35 mouse cellular contexts compared by ENCODE assay signal in genomic region chr5:140196446-140196845, GRCm38 (mm10).
"Had no signal": no experiment of that assay in that cellular context is flagged by ENCODE, and none has a peak within 500 bp of the region (broad histone marks: within the 10 kb centered on the region; RNA-seq: fewer than 3 reads in every experiment).

No protein-coding gene starts in this region.

- H3K36me3 ChIP-seq: heart, embryonic 15.5 days; hindbrain, embryonic 13.5 days; hindbrain, embryonic 15.5 days; intestine, embryonic 15.5 days had no signal

- ATAC-seq: hindbrain, embryonic 16.5 days; hindbrain, postnatal 0 days; inflammation-experienced regulatory T-cells, adult 6 months; intestine, embryonic 15.5 days; intestine, embryonic 16.5 days; intestine, postnatal 0 days had no signal

- DNase-seq: heart, postnatal 10 days; heart, postnatal 14 days; heart, postnatal 36 days; heart, postnatal 4 days; kidney, adult 11 months; kidney, adult 18-20 months; kidney, adult 2 months; kidney, adult 8-10 months; kidney, adult 9 months; kidney, postnatal 10 days; kidney, postnatal 14 days; kidney, postnatal 25 days; kidney, postnatal 36 days; kidney, postnatal 4 days; layer of hippocampus, adult 9-11 months; layer of hippocampus, postnatal 36 days had no signal

- H3K9ac ChIP-seq: heart, embryonic 12.5 days; heart, embryonic 13.5 days; heart, embryonic 15.5 days; hindbrain, embryonic 12.5 days; hindbrain, embryonic 13.5 days; hindbrain, embryonic 14.5 days; hindbrain, embryonic 15.5 days; intestine, embryonic 15.5 days; kidney, embryonic 15.5 days had no signal

- H3K9me3 ChIP-seq: heart, embryonic 10.5 days; heart, embryonic 12.5 days; heart, embryonic 13.5 days; heart, embryonic 15.5 days; hindbrain, embryonic 12.5 days; hindbrain, embryonic 13.5 days; hindbrain, embryonic 15.5 days; intestine, embryonic 15.5 days; kidney, embryonic 15.5 days had no signal

- H3K4me1 ChIP-seq: intestine, embryonic 15.5 days had no signal

- H3K27me3 ChIP-seq: heart, embryonic 12.5 days; heart, embryonic 13.5 days; heart, embryonic 15.5 days; hindbrain, embryonic 12.5 days; hindbrain, embryonic 13.5 days; hindbrain, embryonic 15.5 days; intestine, embryonic 15.5 days; kidney, embryonic 15.5 days had no signal

- H3K4me2 ChIP-seq: heart, embryonic 11.5 days; heart, embryonic 12.5 days; heart, embryonic 13.5 days; heart, embryonic 15.5 days; hindbrain, embryonic 12.5 days; hindbrain, embryonic 13.5 days; hindbrain, embryonic 14.5 days; hindbrain, embryonic 15.5 days; intestine, embryonic 15.5 days; kidney, embryonic 15.5 days had no signal

- H3K27ac ChIP-seq: heart, embryonic 10.5 days; heart, embryonic 13.5 days; heart, embryonic 15.5 days; hindbrain, embryonic 12.5 days; hindbrain, embryonic 13.5 days; hindbrain, embryonic 14.5 days; hindbrain, embryonic 15.5 days; hindbrain, postnatal 0 days; intestine, embryonic 15.5 days; kidney, embryonic 15.5 days; kidney, postnatal 0 days; layer of hippocampus, adult 2 months; left cerebral cortex, adult 2 months had no signal

- H3K4me3 ChIP-seq: heart, embryonic 10.5 days; heart, embryonic 12.5 days; heart, embryonic 13.5 days; heart, embryonic 15.5 days; hindbrain, embryonic 12.5 days; hindbrain, embryonic 13.5 days; hindbrain, embryonic 15.5 days; intestine, embryonic 15.5 days; kidney, embryonic 15.5 days; layer of hippocampus, adult 2 months; left cerebral cortex, adult 2 months had no signal
